Mouse (Mus musculus): ENCODE measurements around the gene Xirp1. TPM values are rescaled to one million over a fixed set of nuclear protein-coding genes. Genes with fewer than 3 reads are reported as not detected.

Xirp1 gene
- 0.22 and 0.30 TPM in 2 replicates for total RNA-seq (2021)
- long read RNA-seq, experiment 1, result 0 reads
- long read RNA-seq, experiment 2, result 0 reads

DNA sequence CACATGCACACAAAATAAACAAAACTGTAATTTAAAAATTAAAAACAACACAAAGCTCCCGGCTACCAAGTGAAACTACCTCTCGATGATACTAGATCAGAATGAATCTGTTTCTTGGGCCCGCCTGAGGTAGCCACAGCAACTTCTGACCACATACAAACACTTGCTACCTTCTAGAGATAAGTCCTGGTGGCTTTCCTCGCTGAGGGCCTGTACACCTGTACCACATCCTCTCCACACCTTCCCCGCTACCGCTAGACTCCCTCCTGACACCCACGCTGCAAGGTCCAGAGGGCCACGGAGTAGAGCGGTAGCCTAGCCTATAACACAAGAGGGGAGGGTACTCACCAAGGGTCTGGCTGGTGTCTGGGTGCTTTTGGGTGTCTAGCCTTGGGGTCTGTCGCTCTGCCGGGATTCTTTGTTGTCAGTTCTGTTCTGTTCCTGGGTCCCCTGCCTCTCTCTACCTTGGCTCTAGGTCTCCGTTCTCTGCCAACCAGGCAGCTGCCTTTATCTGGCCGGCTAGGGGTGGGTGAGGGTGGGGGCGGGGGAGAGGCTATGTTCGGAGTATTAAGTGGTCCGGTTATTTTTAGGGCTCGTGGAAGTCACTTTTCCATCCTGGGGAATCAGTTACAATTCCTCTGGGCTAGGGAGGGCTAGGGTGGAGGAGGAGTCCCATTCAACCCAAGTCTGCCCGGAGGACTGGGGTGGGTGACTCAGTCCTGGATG lies at the start of gene Xirp1:
Xirp1 (minus strand) TSS at position 513 of the 726 bp plus-strand sequence.
- no peak for DNase-seq

DNA sequence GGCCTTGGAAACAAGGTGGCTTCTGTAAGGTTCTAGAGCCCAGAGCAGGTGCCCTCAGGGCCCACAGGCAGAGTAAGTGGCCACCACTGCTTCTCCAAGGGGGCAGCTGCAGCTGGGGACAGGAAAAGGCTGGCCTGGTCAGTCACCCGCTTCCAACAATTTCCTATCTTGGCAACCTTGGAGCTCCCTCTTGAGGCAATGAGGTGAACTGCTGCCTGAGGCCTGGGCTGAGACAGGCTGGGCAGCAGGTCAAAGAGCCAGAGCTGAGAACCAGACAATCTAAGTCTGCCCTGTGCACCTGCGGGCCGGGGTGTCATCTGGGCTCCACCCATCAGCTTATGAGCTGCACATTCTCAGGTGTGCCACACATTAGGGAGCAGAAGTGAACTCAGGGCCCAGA lies 49.8 kb upstream of the Xirp1 start:
- peak; percentile 89 for DNase-seq

DNA sequence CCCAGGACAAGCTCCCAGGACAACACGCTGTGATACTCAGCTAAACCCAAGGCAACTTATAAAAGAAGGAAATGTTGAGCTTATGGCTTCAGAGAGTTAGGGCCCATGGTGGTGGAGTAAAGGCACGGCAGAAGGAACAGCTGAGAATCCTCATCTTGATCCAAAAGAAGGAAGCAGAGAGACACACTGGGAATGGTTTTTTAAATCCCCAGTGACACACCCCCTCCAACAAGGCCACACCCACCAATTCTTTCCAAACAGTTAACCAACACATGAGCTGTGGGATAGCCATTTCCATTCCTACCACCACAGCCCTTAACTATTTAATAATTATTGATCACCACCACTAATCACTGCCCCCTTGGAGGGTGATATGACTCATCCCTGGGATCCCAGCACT lies 47.9 kb upstream of the Xirp1 start:
- DNase-seq, result no peak

DNA sequence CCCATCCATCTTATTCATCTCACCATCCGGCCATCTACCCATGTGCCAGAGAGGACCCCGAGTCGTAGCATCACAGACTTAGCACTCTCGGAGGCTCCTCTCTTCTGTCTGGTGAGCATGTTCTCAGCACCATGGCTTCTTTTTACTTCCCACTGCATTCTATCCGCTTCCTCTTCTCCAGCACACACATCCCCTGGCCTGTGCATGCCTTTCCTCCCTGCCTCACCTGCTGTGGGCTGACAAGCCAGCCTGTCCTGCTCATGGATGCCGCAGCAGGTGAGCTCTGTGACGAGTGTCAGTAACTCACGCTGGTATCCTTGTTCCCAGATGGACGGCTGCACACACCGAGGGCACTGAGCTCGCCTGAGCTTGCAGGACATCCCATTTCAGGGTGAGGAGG lies 46.4 kb upstream of the Xirp1 start, which contains the start of gene Cx3cr1:
Cx3cr1 (minus strand) TSS at position 101 of the 400 bp plus-strand sequence.
- DNase-seq, result no peak

DNA sequence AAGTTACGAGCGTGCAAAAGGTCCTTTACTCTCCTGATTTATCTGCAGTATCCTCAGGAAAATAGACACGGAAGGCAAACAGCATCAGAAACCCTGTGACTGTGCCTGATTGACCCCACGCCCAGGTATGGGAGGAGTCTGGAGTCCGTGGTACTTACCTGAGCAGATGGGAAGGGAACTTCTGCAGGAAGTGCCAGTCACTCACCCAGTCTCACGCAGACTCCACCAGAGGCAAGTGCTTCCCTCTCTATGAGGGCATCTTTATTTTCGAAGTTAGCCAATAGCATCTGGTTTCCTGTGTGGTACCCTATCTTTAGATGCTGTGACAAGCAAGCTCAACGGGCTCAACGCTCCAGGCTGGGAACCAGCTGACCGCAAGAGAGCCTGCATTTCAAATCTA lies 44.6 kb upstream of the Xirp1 start:
- no peak for DNase-seq

DNA sequence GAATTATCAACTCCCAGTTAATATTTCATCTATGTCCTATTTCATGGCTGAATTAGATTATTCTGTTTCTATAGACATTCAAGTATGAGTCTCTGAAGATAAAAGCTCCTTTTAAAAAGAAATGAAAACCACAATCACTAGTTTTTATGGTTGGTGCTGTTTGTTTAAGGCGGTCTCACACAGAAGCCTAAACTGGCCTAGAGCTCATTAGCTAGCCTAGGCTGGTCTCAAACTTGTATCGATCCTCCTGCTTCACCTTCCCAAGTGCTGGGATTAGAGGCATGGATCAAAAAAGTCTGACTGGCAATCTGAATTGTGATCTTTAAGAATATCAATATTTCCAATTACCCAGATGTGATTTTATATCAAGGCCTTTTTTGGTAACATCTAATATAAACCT lies 44.2 kb upstream of the Xirp1 start:
- DNase-seq, result no peak

DNA sequence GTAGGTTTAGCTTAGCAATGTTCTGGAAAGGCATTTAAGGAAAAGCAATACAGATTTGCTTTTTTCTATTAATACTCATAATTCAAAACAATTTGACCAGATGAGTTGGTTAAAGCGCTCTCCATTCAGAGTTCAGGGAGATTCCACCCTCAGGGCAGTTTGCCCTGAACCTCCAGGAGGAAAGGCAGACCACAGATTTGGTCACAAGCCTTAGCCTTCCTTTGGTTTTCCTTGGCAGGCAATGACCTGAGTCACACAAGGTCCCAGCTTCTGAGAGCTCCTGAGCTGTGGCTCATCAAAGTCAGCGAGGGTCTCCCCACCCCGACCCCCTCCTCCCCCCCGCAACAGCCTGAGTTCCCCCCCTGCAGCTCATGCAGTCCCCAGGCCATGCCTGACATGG lies 40.9 kb upstream of the Xirp1 start:
- DNase-seq, result no peak

DNA sequence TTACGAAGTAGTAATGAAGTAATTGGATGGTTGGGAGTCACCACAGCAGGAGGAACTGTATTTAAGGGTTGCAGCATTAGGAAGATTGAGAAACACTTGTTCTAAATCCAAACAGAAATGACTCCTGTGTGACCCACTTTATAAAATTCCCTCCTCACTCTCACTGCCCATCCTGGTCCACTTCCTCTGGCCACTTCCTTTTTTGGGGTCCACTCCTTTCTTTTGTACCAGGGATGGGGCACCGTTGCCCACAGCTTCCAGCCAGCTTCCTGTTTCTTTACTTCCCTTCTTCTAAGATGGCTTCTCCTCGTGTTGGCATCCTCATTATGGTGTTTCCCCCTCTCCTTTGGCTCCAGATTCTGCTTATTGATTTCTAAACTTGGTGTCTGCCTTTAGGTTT lies 35.3 kb upstream of the Xirp1 start:
- DNase-seq, result no peak

DNA sequence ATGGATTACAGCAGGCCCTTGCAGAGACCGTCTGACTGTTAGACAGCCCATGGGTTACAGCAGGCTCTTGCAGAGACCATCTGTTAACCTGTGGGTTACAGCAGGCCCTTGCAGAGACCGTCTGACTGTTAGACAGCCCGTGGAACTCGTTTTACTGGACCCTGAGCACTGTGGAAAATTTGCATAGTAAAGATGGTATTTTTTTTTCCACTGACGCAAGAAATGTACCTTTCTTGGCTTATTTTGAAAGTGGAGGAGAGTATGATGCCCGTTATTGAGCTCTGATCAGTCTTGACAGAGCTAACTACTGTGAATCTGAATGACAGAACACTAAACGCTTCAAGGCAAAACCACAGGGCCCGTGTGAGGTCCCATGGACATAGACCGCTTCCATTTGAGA lies 32.8 kb upstream of the Xirp1 start:
- DNase-seq, result no peak

DNA sequence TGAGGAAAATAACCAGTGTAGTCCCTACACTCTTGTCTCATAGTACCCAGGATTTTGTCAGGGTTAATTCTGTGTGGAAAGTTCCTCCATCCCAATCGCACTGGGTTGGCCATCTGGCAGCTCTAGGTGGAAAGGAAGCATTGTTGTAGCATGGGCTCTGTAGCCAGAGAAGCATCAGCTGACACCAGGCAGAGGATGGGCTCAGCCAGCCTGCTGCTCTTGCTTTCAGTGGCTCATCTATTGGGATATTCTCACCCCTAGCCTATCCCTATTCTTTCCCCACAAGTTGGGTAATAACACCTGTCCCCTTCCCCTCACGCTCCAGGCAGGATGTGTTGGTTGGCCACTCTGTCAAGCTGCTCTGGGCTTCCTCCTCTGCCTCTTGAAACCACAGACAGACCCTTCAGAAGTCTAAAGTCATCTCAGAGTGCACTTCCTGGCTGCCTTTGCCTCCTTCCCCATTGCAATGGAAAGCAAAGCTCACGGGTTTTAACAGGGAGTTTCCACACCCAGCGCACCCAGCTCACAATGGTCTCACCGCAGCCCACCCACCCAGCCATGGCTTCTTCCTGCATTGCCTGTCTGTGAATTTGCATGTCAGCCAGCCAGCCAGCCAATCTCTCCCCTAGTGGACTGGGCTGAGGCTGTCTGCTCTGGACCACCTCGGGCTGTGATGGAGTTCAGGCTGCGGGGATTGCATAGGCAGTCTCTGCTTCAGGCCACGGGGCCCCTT lies 31.3 kb upstream of the Xirp1 start:
- DNase-seq, result no peak

DNA sequence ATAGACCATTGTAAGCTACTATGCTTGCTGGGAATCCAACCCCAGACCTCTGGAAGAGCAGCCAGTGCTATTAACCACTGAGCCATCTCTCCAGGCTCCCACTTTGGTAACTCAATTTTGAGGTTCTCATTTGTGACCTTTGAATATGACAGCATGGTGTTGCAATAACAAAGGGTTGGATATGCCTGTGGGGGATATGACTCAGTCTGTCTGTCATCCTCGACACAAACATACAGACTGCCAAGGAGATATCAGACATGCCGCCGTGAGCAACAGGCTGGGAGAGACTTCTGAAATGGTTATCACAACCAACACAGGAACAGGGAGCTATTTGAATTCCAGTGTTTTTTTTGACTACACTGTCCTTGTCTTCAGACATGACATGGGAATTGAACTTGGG lies 26.0 kb upstream of the Xirp1 start:
- DNase-seq, result peak; percentile 54

DNA sequence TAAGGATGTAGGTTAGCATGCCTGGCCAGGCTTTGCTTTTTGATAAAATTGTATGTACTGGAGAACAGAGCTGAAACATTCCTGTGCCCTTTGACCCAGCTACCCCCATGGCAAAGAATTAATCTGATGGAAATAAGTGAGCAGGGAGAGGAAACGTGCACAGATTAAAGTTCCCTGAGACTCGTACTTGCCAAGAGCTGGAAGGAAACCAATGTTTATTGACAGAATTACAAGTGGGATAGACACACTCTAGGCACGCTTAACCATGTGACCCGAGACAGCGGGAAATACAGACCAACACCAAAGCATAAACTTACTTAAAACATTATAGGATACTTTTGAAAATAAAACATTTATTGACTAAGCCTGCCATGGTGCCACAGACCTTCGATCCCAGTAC lies 25.1 kb upstream of the Xirp1 start:
- no peak for DNase-seq

DNA sequence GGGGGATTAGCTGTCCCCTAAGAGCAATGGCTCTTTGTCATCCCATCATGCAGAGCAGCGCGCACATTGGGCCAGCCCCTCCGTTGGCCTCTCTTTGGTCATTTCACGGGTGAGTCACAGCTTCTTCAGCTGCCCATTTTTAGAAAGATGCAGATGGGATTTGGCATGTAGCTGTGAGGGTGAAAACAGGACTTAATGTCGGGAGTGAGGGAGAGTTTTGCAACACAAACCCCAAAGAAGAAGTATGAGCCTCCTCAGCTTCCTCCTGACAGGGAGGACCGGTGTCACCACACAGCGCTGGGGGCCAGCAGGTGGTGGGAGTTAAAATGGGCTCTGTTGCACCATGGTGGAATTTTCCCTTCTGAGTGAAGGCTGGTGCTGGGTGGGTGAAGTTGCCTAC lies 19.7 kb upstream of the Xirp1 start:
- DNase-seq, result no peak

DNA sequence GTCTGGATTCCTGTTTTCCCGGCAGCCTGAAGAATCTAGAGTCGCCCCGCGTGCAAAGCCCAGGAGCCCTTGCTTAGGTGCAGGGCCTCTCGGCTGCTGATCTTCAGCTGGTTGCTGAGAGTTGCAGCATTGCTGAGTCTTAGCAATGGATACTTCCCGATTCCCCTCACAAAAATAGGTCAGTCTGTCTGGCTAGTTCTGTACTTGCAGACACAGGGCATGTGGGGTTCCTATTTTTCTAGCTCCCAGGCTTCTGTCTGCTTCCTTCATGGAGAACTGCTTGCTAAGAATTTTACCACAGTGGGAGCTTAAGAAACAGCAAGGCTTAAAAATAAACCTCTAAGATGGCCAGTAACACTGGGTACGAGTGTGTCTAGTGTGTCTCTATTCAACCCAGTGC lies 14.0 kb upstream of the Xirp1 start:
- DNase-seq, result no peak

DNA sequence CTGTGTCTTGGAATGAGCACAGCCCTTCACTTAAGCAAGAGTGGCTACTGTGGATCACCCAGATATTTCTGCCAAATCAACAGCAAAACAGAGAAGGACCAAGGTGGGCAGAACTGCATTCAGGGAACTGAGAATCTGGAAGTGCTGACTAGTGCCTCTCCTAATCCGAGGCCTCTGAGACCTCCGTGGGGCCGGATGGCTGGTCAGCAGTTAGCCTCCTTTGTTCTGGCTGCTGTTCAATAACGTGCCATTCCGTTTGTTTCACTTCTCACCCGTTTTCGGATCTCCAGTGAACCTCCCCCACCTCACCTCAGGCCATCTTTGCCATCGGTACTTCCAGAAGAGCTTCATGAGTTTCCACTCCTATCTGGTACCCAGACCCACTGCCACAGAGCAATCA lies 11.0 kb upstream of the Xirp1 start:
- no peak for DNase-seq

DNA sequence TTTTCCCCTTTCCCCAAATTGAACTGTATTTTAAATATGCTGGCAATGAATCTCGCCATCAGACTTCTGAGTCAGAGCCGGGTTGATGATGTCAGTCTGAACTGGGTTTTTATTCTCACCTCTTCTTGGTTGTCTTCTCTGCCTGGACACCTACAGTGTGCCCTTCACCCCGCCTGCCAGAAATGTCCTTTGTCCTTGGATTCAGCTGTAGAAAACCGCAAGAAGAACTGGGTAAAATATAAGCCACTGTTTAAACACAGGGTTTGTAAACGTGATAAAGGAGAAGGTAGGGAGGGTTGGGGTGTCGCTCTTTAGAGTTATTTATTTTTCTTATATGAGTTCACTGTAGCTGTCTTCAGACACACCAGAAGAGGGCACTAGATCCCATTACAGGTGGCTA lies 9.3 kb upstream of the Xirp1 start:
- no peak for DNase-seq

DNA sequence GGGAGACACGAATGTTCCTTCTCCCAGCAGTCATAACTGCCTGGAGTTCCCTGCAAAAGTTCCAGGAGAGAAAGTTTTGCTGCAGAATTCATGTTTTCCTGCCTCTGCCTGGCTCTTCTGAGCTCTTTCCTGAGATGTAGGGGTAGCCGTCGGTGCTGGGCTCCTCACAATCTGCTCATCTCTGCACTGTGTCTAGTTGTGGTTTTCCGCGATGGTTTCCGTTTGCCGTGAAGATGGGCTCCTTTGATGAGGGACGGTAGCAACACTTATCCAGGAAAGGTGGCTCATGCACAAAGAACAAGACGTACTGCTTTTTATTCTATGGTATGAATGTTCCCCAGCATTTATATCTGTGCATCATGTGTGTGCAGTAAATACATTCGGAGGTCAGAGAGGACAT lies 7.0 kb upstream of the Xirp1 start:
- no peak for DNase-seq

DNA sequence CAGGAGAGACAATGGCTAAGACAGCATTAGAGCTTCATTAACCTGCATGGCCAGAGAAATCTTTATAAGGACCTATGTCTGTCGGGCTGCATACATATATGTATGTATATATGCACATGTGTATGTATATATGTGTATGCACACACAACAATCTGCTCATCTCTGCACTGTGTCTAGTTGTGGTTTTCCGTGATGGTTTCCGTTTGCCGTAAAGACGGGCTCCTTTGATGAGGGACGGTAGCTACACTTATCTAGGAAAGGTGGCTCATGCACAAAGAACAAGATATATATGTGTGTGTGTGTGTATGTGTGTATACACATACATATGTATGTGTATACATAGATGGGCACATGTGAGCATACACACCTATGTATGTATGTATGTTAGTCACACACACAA lies 6.5 kb upstream of the Xirp1 start:
- DNase-seq, result no peak

DNA sequence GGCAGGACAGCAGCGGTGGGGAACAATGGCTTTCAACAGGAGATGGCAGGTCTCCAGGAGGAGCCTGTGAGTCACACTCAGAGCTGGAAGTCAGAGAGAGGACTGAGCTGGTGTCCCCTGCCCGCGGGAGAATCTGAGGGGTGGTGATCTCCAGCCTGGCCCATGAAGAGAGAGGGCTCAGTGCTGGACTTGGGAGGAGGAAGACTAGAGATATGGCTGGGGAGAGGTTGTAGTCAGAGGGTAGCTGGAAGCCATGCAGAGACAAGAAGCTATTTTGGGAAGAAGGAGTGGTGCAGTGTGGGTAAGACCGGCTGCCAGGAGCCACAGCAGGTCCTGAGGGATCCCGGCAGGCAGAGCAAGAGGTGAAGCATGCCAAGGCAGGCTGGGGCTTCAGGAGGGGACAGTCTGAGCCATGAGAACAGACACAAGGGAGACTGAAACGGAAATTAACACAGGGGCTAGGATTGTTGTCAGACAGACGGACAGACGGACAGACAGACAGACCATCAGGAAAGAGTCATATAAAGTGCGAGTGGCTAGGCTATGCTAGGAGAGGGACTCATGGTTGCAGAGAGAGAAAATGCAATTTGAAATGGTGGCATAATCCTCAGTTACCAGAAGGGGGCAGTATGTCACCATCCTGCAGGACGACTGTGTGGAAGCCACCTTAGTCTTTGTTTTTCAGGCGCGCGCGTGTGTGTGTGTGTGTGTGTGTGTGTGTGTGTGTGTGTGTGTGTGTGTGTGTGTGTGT lies 4.2 kb upstream of the Xirp1 start:
- DNase-seq, result peak; percentile 74

DNA sequence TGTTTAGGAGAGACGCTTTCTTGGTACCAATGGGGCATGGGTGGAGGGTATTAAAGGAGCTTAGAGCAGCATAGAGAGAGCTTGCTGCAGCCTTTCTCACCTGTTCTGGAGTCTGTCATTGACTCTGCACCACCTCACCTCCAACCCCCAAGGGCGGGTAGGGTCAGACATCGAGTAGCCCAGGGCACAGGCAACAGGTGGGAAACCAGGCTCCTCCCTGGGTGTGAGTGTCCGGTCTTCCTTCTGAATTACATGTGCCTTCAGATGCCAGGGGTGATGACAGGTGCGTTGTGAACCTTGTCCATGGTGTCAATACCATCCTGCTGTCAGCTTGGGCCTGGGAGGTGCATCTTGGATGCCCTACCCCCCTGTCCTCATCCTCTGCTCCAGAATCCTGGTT lies 1.2 kb upstream of the Xirp1 start:
- DNase-seq, result no peak

DNA sequence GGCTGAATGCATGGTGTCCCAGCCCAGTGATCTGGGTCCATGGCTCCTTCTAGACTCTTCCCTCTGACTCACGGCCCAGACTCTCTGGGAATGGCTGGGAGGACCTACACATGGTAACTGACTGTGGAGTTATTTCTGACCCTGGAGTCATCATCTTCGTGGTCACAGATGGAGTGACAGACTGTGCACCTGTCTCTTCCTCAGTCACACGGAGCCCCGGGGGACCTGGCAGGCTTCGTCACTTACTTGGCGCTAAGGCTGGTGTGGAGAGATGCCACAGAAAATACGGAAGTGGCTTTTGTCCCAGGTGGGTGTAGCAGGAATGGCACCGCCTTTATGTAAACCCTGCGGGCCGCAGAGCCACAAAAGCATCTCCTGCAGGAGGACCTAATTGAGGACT lies 773 bp upstream of the Xirp1 start:
- DNase-seq, result no peak

DNA sequence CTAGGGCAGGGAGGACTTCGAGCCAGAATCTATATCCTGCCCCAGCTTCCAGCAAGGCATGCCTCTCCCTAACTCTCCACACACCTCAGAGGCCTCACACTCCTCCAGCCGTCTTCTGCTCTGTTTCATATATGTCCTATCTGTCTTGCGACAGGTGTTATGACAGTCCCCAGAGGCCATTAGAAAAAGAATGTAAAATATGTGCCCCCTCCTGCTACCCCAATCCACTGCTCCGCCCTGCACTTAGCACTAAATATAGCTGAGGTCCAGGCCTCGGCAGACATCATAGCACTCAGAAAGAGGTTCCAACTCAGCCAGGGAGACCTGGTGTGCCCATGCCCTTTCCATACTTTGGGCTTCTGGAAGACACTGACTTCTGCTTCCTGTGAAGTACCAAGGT lies 2.2 kb downstream of the Xirp1 start:
- no peak for DNase-seq

DNA sequence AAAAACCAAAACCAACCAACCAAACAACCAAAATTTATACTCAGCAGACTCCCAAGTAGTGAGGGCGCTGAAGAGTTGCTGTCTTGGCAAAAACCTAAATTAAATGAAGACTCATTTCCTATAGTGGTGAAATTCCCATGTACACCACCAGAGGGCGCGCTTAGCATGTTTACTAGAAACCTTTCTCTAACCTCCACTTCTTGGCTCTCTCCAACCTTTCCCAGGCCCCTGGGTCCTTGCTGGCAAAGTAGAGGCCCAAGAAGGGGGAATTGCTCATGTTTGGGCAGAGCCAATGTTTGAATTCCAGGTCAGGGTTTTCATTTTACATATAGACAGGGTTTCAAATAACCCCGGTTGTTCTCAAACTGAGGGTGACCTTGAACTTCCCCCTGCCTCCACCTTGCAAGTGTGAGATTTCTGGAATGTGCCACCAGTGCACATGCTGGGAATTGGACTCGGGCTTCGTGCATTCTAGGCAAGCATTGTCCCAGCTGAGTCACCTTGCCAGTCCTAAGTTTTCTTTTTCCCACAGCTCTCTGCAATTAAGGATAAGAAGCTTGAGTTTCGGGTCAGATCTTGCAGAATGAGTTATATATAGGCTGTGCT lies 3.0 kb downstream of the Xirp1 start:
- DNase-seq, result peak; percentile 88

Data from adrenal gland, postnatal 14 days (tissue).